Mouse (Mus musculus) intestine, embryonic 14.5 days (tissue): ENCODE measurements around the gene Olfr48. TPM values are rescaled to one million over a fixed set of nuclear protein-coding genes. Genes with fewer than 3 reads are reported as not detected.

Experiments used
- polyA plus RNA-seq: library from polyadenylated mRNA; unstranded; fragments of >200 nt; fragmentation: Nextera tagmentation; extraction: Ambion mirVana; gene quantifications from 2 replicates; pipeline ENCODE4 v1.2.1, GENCODE M21; 2014

Gene Olfr48
- polyA plus RNA-seq, 1 experiment from 2014 or later, result not detected

Other genes starting within 250 kb of the Olfr48 start
- gene Olfr1247, start 234.1 kb downstream of the Olfr48 start, polyA plus RNA-seq, result not detected in 2 replicates
- gene Olfr1248, start 230.0 kb downstream of the Olfr48 start, polyA plus RNA-seq, result not detected in 2 replicates
- gene Olfr1249, start 213.2 kb downstream of the Olfr48 start, polyA plus RNA-seq, result not detected in 2 replicates
- not detected in 2 replicates for gene Olfr1250, start 186.7 kb downstream of the Olfr48 start, polyA plus RNA-seq
- gene Olfr1251, start 176.3 kb downstream of the Olfr48 start, polyA plus RNA-seq, result not detected in 2 replicates
- gene Olfr1252, start 123.2 kb downstream of the Olfr48 start, polyA plus RNA-seq, result not detected in 2 replicates
- not detected in 2 replicates for gene Olfr1253, start 91.1 kb downstream of the Olfr48 start, polyA plus RNA-seq
- gene Olfr1254, start 54.6 kb downstream of the Olfr48 start, polyA plus RNA-seq, result not detected in 2 replicates
- gene Olfr1255, start 36.2 kb downstream of the Olfr48 start, polyA plus RNA-seq, result not detected in 2 replicates
- not detected in 2 replicates for gene Olfr1256, start 6.7 kb downstream of the Olfr48 start, polyA plus RNA-seq
- 0.17 TPM in 1 of 2 replicates, not detected in the other for gene Olfr1257, start 30.2 kb upstream of the Olfr48 start, polyA plus RNA-seq
- not detected in 2 replicates for gene Olfr1258, start 79.1 kb upstream of the Olfr48 start, polyA plus RNA-seq
- not detected in 2 replicates for gene Olfr1259, start 100.5 kb upstream of the Olfr48 start, polyA plus RNA-seq
- gene Olfr1260, start 126.1 kb upstream of the Olfr48 start, polyA plus RNA-seq, result not detected in 2 replicates
- gene Olfr1261, start 143.0 kb upstream of the Olfr48 start, polyA plus RNA-seq, result not detected in 2 replicates
- gene Olfr1262, start 151.9 kb upstream of the Olfr48 start, polyA plus RNA-seq, result not detected in 2 replicates
- gene Olfr1263, start 163.9 kb upstream of the Olfr48 start, polyA plus RNA-seq, result not detected in 2 replicates
- not detected in 2 replicates for gene Olfr1264, start 177.4 kb upstream of the Olfr48 start, polyA plus RNA-seq
- gene Olfr1265, start 187.1 kb upstream of the Olfr48 start, polyA plus RNA-seq, result not detected in 2 replicates
- not detected in 2 replicates for gene Olfr140, start 215.4 kb upstream of the Olfr48 start, polyA plus RNA-seq